Comparison of ENCODE assay signal across 9 mouse cellular contexts in the genomic region with DNA sequence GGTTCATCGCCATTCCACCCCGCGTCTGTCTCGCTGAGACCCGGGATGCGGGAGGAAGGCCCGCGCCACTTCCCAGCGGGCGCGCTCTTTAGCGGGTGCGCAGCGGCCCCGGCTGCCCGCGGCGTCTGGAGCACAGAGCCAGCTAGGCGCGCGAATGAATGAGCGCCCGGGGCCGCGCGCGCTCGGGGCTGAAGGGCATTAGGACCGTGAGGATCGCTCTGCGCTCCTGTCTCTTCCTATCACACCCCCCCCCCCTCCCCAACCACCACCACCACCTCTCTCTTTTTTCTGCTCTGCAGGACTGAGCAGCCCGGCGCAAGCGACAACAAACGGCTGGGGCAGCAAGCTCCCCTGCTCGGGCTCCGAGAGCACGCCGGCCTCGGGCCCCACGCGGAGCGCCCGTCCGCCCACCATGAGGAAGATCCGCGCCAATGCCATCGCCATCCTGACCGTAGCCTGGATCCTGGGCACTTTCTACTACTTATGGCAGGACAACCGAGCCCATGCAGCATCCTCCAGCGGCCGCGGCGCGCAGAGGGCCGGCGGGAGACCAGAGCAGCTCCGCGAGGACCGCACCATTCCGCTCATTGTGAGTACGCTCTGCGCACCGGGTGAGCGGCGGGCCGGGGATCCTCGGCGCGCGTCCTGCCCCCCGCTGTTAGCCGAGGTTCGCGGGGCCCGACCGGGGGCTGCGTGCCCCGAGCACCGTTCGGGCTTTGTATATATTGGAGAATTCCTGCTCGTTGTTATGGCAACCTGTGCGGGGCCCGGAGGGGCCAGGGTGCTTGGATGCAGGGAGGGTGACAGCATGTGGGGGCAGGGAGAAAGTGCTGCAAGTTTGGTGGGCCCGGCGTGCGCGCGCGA. TPM values are rescaled to one million over a fixed set of nuclear protein-coding genes. Genes with fewer than 3 reads are reported as not detected.
A peak's percentile ranks its signal among the peaks of the same experiment; 100 is the strongest.
DNase-seq lines count a peak whose midpoint lies in the region; ATAC-seq and TF ChIP-seq lines count a peak whose summit lies in the region.
"Had no signal": no experiment of that assay in that cellular context is flagged by ENCODE, and none has a peak within 500 bp of the region (broad histone marks: within the 10 kb centered on the region; RNA-seq: fewer than 3 reads in every experiment).

No protein-coding gene starts in this region.

- WGBS in kidney, embryonic 16.5 days, result under 1% methylated on average over 88 of the region's 90 CpGs
- under 1% methylated on average over 88 of the region's 90 CpGs for WGBS in intestine, embryonic 14.5 days
- 1% methylated on average over 87 of the region's 90 CpGs for WGBS in liver, embryonic 14.5 days (ENCODE audit: insufficient replicate concordance)

- H3K27me3 ChIP-seq in kidney, embryonic 16.5 days (ENCODE audit: insufficient read depth, low read length), result peaks cover 61% of the 10 kb centered on the region
- H3K27me3 ChIP-seq in intestine, embryonic 14.5 days (replicated peaks; ENCODE audit: control insufficient read depth, insufficient read depth, low read length), result peaks cover 47% of the 10 kb centered on the region
- H3K27me3 ChIP-seq in liver, embryonic 14.5 days (ENCODE audit: control insufficient read depth, insufficient read depth, low read length), result peaks cover 55% of the 10 kb centered on the region

- TF ChIP-seq CTCF in bone marrow macrophage, adult 2 months (IDR thresholded peaks at IDR 0.05; ENCODE audit: low read depth, low read length), result no peak
- no peak for TF ChIP-seq CTCF in embryonic fibroblast, embryonic 13.5 days (IDR thresholded peaks at IDR 0.05; ENCODE audit: borderline replicate concordance, insufficient read depth, low read length)
- no peak for TF ChIP-seq CTCF in liver, embryonic 14.5 days (IDR thresholded peaks at IDR 0.05; ENCODE audit: low read depth)

- H3K4me2 ChIP-seq in kidney, embryonic 16.5 days (replicated peaks; ENCODE audit: low read depth, low read length), result peak overlapping the region; percentile 98
- peak overlapping the region; percentile 96 for H3K4me2 ChIP-seq in intestine, embryonic 14.5 days (ENCODE audit: low read length)
- peak overlapping the region; percentile 51 for H3K4me2 ChIP-seq in liver, embryonic 14.5 days (ENCODE audit: low read depth)

- no peak for TF ChIP-seq POLR2A in bone marrow macrophage, adult 2 months (IDR thresholded peaks at IDR 0.05; ENCODE audit: borderline replicate concordance, low read depth, low read length)
- TF ChIP-seq POLR2A in embryonic fibroblast, embryonic 13.5 days (IDR thresholded peaks at IDR 0.05; ENCODE audit: low read depth, low read length), result no peak

- peak overlapping the region; percentile 60 for H3K4me3 ChIP-seq in kidney, embryonic 16.5 days (ENCODE audit: low read length)
- peak overlapping the region; percentile 39 for H3K4me3 ChIP-seq in bone marrow macrophage, adult 2 months (ENCODE audit: insufficient read depth, low read length)
- peak overlapping the region; percentile 61 for H3K4me3 ChIP-seq in embryonic fibroblast, embryonic 13.5 days (ENCODE audit: insufficient read depth, low read length)
- H3K4me3 ChIP-seq in intestine, embryonic 14.5 days (ENCODE audit: low read depth, low read length), result peak overlapping the region; percentile 70
- H3K4me3 ChIP-seq in liver, embryonic 14.5 days (ENCODE audit: insufficient read depth in 1 of 2, low read depth in 2 of 2, low read length in 2 of 2), result peak overlapping the region; percentile 25 to 32; a peak in 3 of 4 replicates

- no peaks in the 10 kb centered on the region for H3K36me3 ChIP-seq in kidney, embryonic 16.5 days (ENCODE audit: insufficient read depth, low read length)
- no peaks in the 10 kb centered on the region for H3K36me3 ChIP-seq in intestine, embryonic 14.5 days (ENCODE audit: control insufficient read depth, insufficient read depth, low read length)
- H3K36me3 ChIP-seq in liver, embryonic 14.5 days (replicated peaks; ENCODE audit: control insufficient read depth, insufficient read depth, low read depth), result no peaks in the 10 kb centered on the region

- no peak for TF ChIP-seq EP300 in liver, embryonic 14.5 days (IDR thresholded peaks at IDR 0.05; ENCODE audit: low read depth)

- no peak overlapping the region for H3K27ac ChIP-seq in kidney, embryonic 16.5 days (ENCODE audit: low read length)
- H3K27ac ChIP-seq in bone marrow macrophage, adult 2 months (ENCODE audit: insufficient read depth, low read depth, low read length), result no peak overlapping the region
- no peak overlapping the region for H3K27ac ChIP-seq in embryonic fibroblast, embryonic 13.5 days (ENCODE audit: insufficient read depth, low read length)
- H3K27ac ChIP-seq in intestine, embryonic 14.5 days (ENCODE audit: low read depth), result peak overlapping the region; percentile 62; the same call in 1 of the 2 replicates
- no peak overlapping the region for H3K27ac ChIP-seq in liver, embryonic 14.5 days
- H3K27ac ChIP-seq: macrophage had no signal

- peaks cover 19% of the 10 kb centered on the region for H3K4me1 ChIP-seq in kidney, embryonic 16.5 days (ENCODE audit: insufficient read depth, low read length)
- no peaks in the 10 kb centered on the region for H3K4me1 ChIP-seq in bone marrow macrophage, adult 2 months (ENCODE audit: control insufficient read depth, insufficient read depth, low read length)
- peaks cover 3% of the 10 kb centered on the region; the same call in 1 of the 2 replicates for H3K4me1 ChIP-seq in embryonic fibroblast, embryonic 13.5 days (ENCODE audit: control insufficient read depth, insufficient read depth, low read length)
- H3K4me1 ChIP-seq in intestine, embryonic 14.5 days (replicated peaks; ENCODE audit: control insufficient read depth, insufficient read depth, low read length), result peaks cover 10% of the 10 kb centered on the region
- H3K4me1 ChIP-seq in liver, embryonic 14.5 days (replicated peaks; ENCODE audit: control insufficient read depth in 2 of 2, insufficient read depth in 2 of 2, low read length in 1 of 2), result no peaks in the 10 kb centered on the region

- DNase-seq in kidney, postnatal 25 days, result no peak
- peak; percentile 83 for DNase-seq in intestine, embryonic 14.5 days (ENCODE audit: low spot score)
- no peak for DNase-seq in liver, embryonic 14.5 days (ENCODE audit: low read depth in 3 of 3, low spot score in 3 of 3)
- peak; percentile 70 for DNase-seq in right cerebral cortex, postnatal 14 days
- DNase-seq in gastrocnemius, adult 18-20 months (ENCODE audit: low spot score), result no peak

- peak overlapping the region; percentile 60 for H3K9ac ChIP-seq in kidney, embryonic 16.5 days (replicated peaks; ENCODE audit: low read length)
- peak overlapping the region; percentile 44 for H3K9ac ChIP-seq in intestine, embryonic 14.5 days (ENCODE audit: low read length)
- no peak overlapping the region for H3K9ac ChIP-seq in liver, embryonic 14.5 days (replicated peaks)

- peak; percentile 62 for ATAC-seq in kidney, embryonic 16.5 days (ENCODE audit: low FRiP score, low TSS enrichment)
- peak; percentile 68 for ATAC-seq in intestine, embryonic 14.5 days (replicated peaks; ENCODE audit: low FRiP score, low TSS enrichment, low read depth)
- ATAC-seq in liver, embryonic 14.5 days (ENCODE audit: insufficient read depth), result no peak

- H3K9me3 ChIP-seq in kidney, embryonic 16.5 days (ENCODE audit: low read length), result no peaks in the 10 kb centered on the region
- H3K9me3 ChIP-seq in intestine, embryonic 14.5 days (ENCODE audit: control insufficient read depth, low read length), result no peaks in the 10 kb centered on the region
- H3K9me3 ChIP-seq in liver, embryonic 14.5 days (ENCODE audit: control insufficient read depth, low read length), result no peaks in the 10 kb centered on the region

RNA-seq across cellular contexts. Expression of a gene that starts 0.9 kb away (rescaled TPM):
- polyA plus RNA-seq in kidney, embryonic 16.5 days (2015; fragmentation: Nextera tagmentation; extraction: Ambion mirVana), result 8.3 and 9.0 TPM in 2 replicates
- polyA plus RNA-seq in bone marrow macrophage, adult 2 months (2012; ENCODE audit: insufficient read depth, insufficient read length, missing spikeins), result not detected in 2 replicates
- polyA plus RNA-seq in embryonic fibroblast, embryonic 13.5 days (2011; ENCODE audit: insufficient read length, low read depth, missing spikeins), result 3.4 and 7.8 TPM in 2 replicates
- polyA plus RNA-seq in intestine, embryonic 14.5 days (2014; fragmentation: Nextera tagmentation; extraction: Ambion mirVana), result 5.9 and 6.9 TPM in 2 replicates
- polyA plus RNA-seq in liver, embryonic 14.5 days (2012; rRNA removed), result 0.05 and 0.07 TPM in 2 replicates
- polyA plus RNA-seq in liver, embryonic 14.5 days (2014; fragmentation: Nextera tagmentation; extraction: Ambion mirVana), result 0.04 TPM in 1 of 2 replicates, not detected in the other
- total RNA-seq in gastrocnemius, adult 18-20 months (2021), result 1 to 10 TPM; 3.0 TPM
- polyA plus RNA-seq: macrophage had no signal

RNA-seq across cellular contexts. Expression of a gene that starts 56.1 kb away (rescaled TPM):
- 31.2 and 34.8 TPM in 2 replicates for polyA plus RNA-seq in kidney, embryonic 16.5 days (2015; fragmentation: Nextera tagmentation; extraction: Ambion mirVana)
- 14.5 and 15.8 TPM in 2 replicates for polyA plus RNA-seq in bone marrow macrophage, adult 2 months (2012; ENCODE audit: insufficient read depth, insufficient read length, missing spikeins)
- polyA plus RNA-seq in embryonic fibroblast, embryonic 13.5 days (2011; ENCODE audit: insufficient read length, low read depth, missing spikeins), result 15.6 and 23.9 TPM in 2 replicates
- polyA plus RNA-seq in intestine, embryonic 14.5 days (2014; fragmentation: Nextera tagmentation; extraction: Ambion mirVana), result 29.4 and 36.5 TPM in 2 replicates
- 3.7 and 4.2 TPM in 2 replicates for polyA plus RNA-seq in liver, embryonic 14.5 days (2012; rRNA removed)
- 5.1 and 5.5 TPM in 2 replicates for polyA plus RNA-seq in liver, embryonic 14.5 days (2014; fragmentation: Nextera tagmentation; extraction: Ambion mirVana)
- total RNA-seq in gastrocnemius, adult 18-20 months (2021), result 10 to 100 TPM; 24.3 to 27.0 TPM

Comparison
In these comparisons a context has a peak if more than half of its experiments do, and no peak if none do; other contexts are left out.
1. DNase-seq: peak in intestine, embryonic 14.5 days (single experiment) and right cerebral cortex, postnatal 14 days (single experiment); none in kidney, postnatal 25 days (0 of 2), liver, embryonic 14.5 days (0 of 3) and gastrocnemius, adult 18-20 months (single experiment).
2. Peak in every context shown above with its lines, with median percentiles within 50 percentile points of each other: H3K4me2 ChIP-seq and H3K4me3 ChIP-seq.